Mouse (Mus musculus) inflammation-experienced regulatory T-cells, adult 6 months (primary cell): Measurements from ENCODE around the gene Ccdc28a. TPM values are rescaled to one million over a fixed set of nuclear protein-coding genes. Genes with fewer than 3 reads are reported as not detected.

Source experiments
- ATAC-seq: one replicate; pipeline ENCODE4 v1.8.0; 2017
- polyA plus RNA-seq, 3 experiments: library from polyadenylated mRNA; unstranded; fragments of 100-300 nt; shearing (Covaris generic); gene quantifications; one replicate each; pipeline ENCODE4 v1.2.1; 2017

Ccdc28a gene
- polyA plus RNA-seq, 3 experiments from 2014 or later = 19.0 to 44.6 (median 40.6) TPM

DNA sequence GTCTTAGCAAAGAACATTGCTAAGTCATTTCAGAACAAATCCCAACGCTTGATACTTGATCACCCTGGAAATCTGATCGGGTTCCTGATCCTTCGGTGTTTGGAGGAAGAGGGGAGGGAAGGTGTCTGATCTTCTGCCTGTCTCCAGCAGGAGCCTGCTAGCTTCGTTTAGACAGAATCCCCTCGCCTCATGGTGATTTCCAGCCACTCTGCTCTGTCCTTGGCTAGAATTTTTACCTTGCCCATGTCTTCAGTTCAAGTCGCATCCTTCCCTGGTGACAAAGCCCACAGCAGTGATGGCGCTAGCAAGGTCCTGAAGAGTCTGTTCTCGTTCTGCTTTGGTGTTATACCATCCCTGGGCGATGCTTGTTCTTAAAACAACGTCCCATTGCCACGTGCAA, 40.6 kb downstream of the Ccdc28a start:
- ATAC-seq = no peak

- no peak for ATAC-seq
Observed at GRCm38 (mm10) chr10:18193221-18193620, 41.6 kb downstream of the Ccdc28a start.

GRCm38 (mm10) chr10:18191706-18192105, 43.1 kb downstream of the Ccdc28a start:
- no peak for ATAC-seq

- ATAC-seq = no peak
Observed at GRCm38 (mm10) chr10:18189498-18189897, 45.3 kb downstream of the Ccdc28a start.

GRCm38 (mm10) chr10:18188564-18188963, 46.2 kb downstream of the Ccdc28a start:
- ATAC-seq = no peak

DNA sequence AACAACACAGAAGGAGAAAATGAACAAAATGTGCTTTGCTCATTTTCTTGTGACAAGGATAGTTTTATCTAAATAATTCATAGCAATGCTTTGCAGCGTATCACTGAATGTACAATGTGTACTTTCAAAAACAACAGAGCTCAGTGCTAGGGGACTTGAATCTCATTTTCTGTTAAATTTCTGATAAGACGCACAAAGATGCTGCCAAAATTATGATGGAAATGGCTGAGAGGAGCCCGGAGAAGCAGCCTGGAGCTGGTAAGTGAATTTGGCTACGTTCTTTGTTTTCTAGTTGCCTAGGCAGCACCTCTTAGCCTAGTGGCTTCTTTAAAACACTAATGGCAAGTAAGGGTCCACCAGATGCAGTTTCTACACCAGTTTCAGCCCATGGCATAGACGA, 52.6 kb downstream of the Ccdc28a start:
- no peak for ATAC-seq

GRCm38 (mm10) chr10:18177304-18177703, 57.5 kb downstream of the Ccdc28a start:
- no peak for ATAC-seq

DNA sequence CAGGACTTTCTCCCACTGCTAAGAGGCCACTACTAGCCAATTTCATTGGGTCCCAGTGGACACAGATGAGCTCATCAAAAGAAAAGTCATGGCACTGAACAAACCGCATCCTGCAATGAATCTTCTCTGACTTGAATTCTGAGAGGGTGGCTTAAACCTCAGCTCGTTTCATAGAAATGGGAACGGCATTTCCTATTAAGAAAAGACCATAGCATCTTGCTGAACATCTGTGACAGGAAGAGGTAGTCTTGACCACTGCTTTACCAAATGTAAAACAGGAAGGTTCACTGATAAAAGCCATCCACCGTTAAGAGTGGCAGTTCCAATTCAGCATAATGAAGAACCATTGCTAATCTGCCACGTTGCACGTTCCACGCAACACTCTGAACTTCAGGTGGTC, 58.1 kb downstream of the Ccdc28a start:
- no peak for ATAC-seq

DNA sequence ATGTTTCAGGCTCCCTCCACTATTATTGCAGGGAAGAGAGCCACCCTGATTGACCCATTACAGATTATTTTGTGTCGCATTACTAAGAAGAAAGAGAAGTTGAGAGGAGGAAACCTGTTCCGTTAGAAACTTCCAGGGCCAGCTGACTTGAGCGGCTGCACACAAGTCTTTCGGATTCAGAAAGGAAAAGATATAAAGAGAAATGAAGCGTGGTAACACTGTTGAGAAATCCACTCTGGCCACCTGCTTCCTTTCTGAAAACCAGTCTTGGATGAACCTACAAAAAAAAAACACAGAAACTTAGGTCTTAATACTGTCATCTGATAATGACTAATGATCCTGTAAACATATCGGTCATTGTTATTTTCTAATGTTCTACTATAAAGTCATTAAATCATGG, 59.7 kb downstream of the Ccdc28a start:
- no peak for ATAC-seq

Other genes with a start within 250 kb of the Ccdc28a start
- gene Abracl, start 211.7 kb downstream of the Ccdc28a start, polyA plus RNA-seq = 100 to 1,000 TPM; 410 to 733 (median 423) TPM
- 10 to 100 TPM; 23.5 to 57.7 (median 36.7) TPM for gene Reps1, start 179.1 kb downstream of the Ccdc28a start, polyA plus RNA-seq
- gene Ect2l, start 24.1 kb downstream of the Ccdc28a start, polyA plus RNA-seq = 1 to 10 TPM in 1 of 3 experiments, under 1 TPM in 2; 0.29 to 1.5 (median 0.62) TPM
- 1 to 10 TPM in 2 of 3 experiments, not detected in 1; 1.4 to 2.2 TPM for gene Nhsl1, start 84.0 kb upstream of the Ccdc28a start, polyA plus RNA-seq